Mouse (Mus musculus) left cerebral cortex, postnatal 4 days (tissue): ENCODE data around the gene Clec16a. TPM values are rescaled to one million over a fixed set of nuclear protein-coding genes. Genes with fewer than 3 reads are reported as not detected.

Experiments
- DNase-seq: peaks from one replicate; pipeline ENCODE4 v3.0.0-alpha.2; 2022
- intact Hi-C: fragments of 180-260 bp; cut with DNase I; formaldehyde crosslinking; loops from one replicate; pipeline ENCODE4 v1.15.1; 2025
- total RNA-seq, 2 experiments: library from RNA; stranded (reverse); gene quantifications; 2 replicates each; pipeline ENCODE4 v1.2.3; 2021

Gene Clec16a
- total RNA-seq, 2 experiments from 2014 or later, result 59.0 to 66.1 TPM

- intact Hi-C loops, result no loop called here
- no peak for DNase-seq
These were observed 32.4 kb downstream of the Clec16a start for GRCm38 (mm10) chr16:10577548-10577947.

GRCm38 (mm10) chr16:10578376-10578775 is 33.2 kb downstream of the Clec16a start:
- DNase-seq, result no peak
- intact Hi-C loops, result no loop called here

- DNase-seq, result no peak
- intact Hi-C loops, result no loop called here
These were observed 36.2 kb downstream of the Clec16a start for GRCm38 (mm10) chr16:10581234-10581898.

- no peak for DNase-seq
- intact Hi-C loops, result no loop called here
These were observed 40.0 kb downstream of the Clec16a start for GRCm38 (mm10) chr16:10585165-10585564.

GRCm38 (mm10) chr16:10586546-10586945 is 41.4 kb downstream of the Clec16a start:
- no peak for DNase-seq
- intact Hi-C loops, result no loop called here

- DNase-seq, result no peak
- intact Hi-C loops, result no loop called here
These were observed 55.0 kb downstream of the Clec16a start for GRCm38 (mm10) chr16:10599888-10600740.

- DNase-seq, result no peak
- intact Hi-C loops, result no loop called here
These were observed 62.7 kb downstream of the Clec16a start for GRCm38 (mm10) chr16:10607802-10608201.

- intact Hi-C loops, result no loop called here
- DNase-seq, result no peak
These were observed 64.8 kb downstream of the Clec16a start for GRCm38 (mm10) chr16:10609921-10610320.

GRCm38 (mm10) chr16:10610801-10611200 is 65.7 kb downstream of the Clec16a start:
- no peak for DNase-seq
- intact Hi-C loops, result no loop called here

GRCm38 (mm10) chr16:10611306-10611705 is 66.2 kb downstream of the Clec16a start:
- DNase-seq, result no peak
- intact Hi-C loops, result no loop called here

GRCm38 (mm10) chr16:10613996-10614395 is 68.9 kb downstream of the Clec16a start:
- intact Hi-C loops, result no loop called here
- no peak for DNase-seq

- intact Hi-C loops, result no loop called here
- no peak for DNase-seq
These were observed 75.9 kb downstream of the Clec16a start for GRCm38 (mm10) chr16:10620961-10621614.

- intact Hi-C loops, result no loop called here
- no peak for DNase-seq
These were observed 76.6 kb downstream of the Clec16a start for GRCm38 (mm10) chr16:10621710-10622109.

- intact Hi-C loops, result no loop called here
- no peak for DNase-seq
These were observed 81.0 kb downstream of the Clec16a start for GRCm38 (mm10) chr16:10626116-10626515.

GRCm38 (mm10) chr16:10627136-10627668 is 82.1 kb downstream of the Clec16a start:
- intact Hi-C loops, result no loop called here
- no peak for DNase-seq

- intact Hi-C loops, result no loop called here
These were observed 83.0 kb downstream of the Clec16a start for GRCm38 (mm10) chr16:10628030-10628555.

GRCm38 (mm10) chr16:10628960-10629359 is 83.8 kb downstream of the Clec16a start:
- DNase-seq, result no peak
- intact Hi-C loops, result no loop called here

More at GRCm38 (mm10) chr16:10628030-10628555, 83.0 kb downstream of the Clec16a start:
- DNase-seq, result no peak

- DNase-seq, result no peak
- intact Hi-C loops, result no loop called here
These were observed 84.2 kb downstream of the Clec16a start for GRCm38 (mm10) chr16:10629361-10629760.

GRCm38 (mm10) chr16:10634940-10635339 is 89.8 kb downstream of the Clec16a start:
- DNase-seq, result no peak
- intact Hi-C loops, result no loop called here

GRCm38 (mm10) chr16:10637898-10638297 is 92.8 kb downstream of the Clec16a start:
- intact Hi-C loops, result no loop called here
- no peak for DNase-seq
